Mouse (Mus musculus): ENCODE measurements around the gene Arpc1a. TPM values are rescaled to one million over a fixed set of nuclear protein-coding genes. Genes with fewer than 3 reads are reported as not detected.
"Not testable (repeated sequence)": the region's sequence is repeated elsewhere in the genome, so short reads cannot be mapped to it uniquely, and the experiment has no call there.

The Arpc1a gene
- polyA plus RNA-seq, 1 experiment, result 135 TPM

GRCm38 (mm10) chr5:145071342-145071741 lies 12.3 kb upstream of the Arpc1a start:
- 43% methylated on average over 6 of the region's 6 CpGs for WGBS
- DNase-seq, result no peak
- no peaks in the 10 kb centered on the region for H3K4me1 ChIP-seq (ENCODE audit: control insufficient read depth, insufficient read depth, low read length)
- no peak for TF ChIP-seq CTCF (IDR thresholded peaks at IDR 0.05; ENCODE audit: insufficient read depth, low read length)
- no peak for TF ChIP-seq POLR2A (IDR thresholded peaks at IDR 0.05; ENCODE audit: borderline replicate concordance, extremely low read depth, low read depth, low read length)
- no peak overlapping the region for H3K4me3 ChIP-seq (replicated peaks; ENCODE audit: extremely low read depth, low read depth, low read length)

- DNase-seq, result no peak
- Histone ChIP-seq H3K4me1 (ENCODE audit: control insufficient read depth, insufficient read depth, low read length) (no peaks in the 10 kb centered on the region), H3K4me3 (replicated peaks; ENCODE audit: extremely low read depth, low read depth, low read length) (no peak overlapping the region)
- no peak for TF ChIP-seq CTCF (IDR thresholded peaks at IDR 0.05; ENCODE audit: insufficient read depth, low read length)
- TF ChIP-seq POLR2A (IDR thresholded peaks at IDR 0.05; ENCODE audit: borderline replicate concordance, extremely low read depth, low read depth, low read length), result no peak
- WGBS, result 43% methylated on average over 3 of the region's 3 CpGs
These were observed 8.5 kb upstream of the Arpc1a start for GRCm38 (mm10) chr5:145075081-145075480.

- Histone ChIP-seq H3K4me1 (ENCODE audit: control insufficient read depth, insufficient read depth, low read length) (peaks cover 3% of the 10 kb centered on the region; the same call in 1 of the 2 replicates), H3K4me3 (replicated peaks; ENCODE audit: extremely low read depth, low read depth, low read length) (no peak overlapping the region)
- no peak for DNase-seq
- 70% methylated on average over 10 of the region's 10 CpGs for WGBS
- TF ChIP-seq CTCF (IDR thresholded peaks at IDR 0.05; ENCODE audit: insufficient read depth, low read length) (no peak), POLR2A (IDR thresholded peaks at IDR 0.05; ENCODE audit: borderline replicate concordance, extremely low read depth, low read depth, low read length) (no peak)
These were observed 1.6 kb upstream of the Arpc1a start for GRCm38 (mm10) chr5:145081866-145082613.

GRCm38 (mm10) chr5:145083201-145083600 lies 429 bp upstream of the Arpc1a start:
- 50% methylated on average over 6 of the region's 6 CpGs for WGBS
- DNase-seq; H3K4me3 ChIP-seq (replicated peaks; ENCODE audit: extremely low read depth, low read depth, low read length); H3K4me1 ChIP-seq (ENCODE audit: control insufficient read depth, insufficient read depth, low read length): not testable (repeated sequence)

- H3K4me3 ChIP-seq (replicated peaks; ENCODE audit: extremely low read depth, low read depth, low read length), result no peak overlapping the region
- H3K4me1 ChIP-seq (ENCODE audit: control insufficient read depth, insufficient read depth, low read length), result peaks cover 9% of the 10 kb centered on the region; the same call in 1 of the 2 replicates
- no peak for DNase-seq
- WGBS, result 47% methylated on average over 2 of the region's 2 CpGs
- TF ChIP-seq POLR2A (IDR thresholded peaks at IDR 0.05; ENCODE audit: borderline replicate concordance, extremely low read depth, low read depth, low read length), result no peak
- no peak for TF ChIP-seq CTCF (IDR thresholded peaks at IDR 0.05; ENCODE audit: insufficient read depth, low read length)
These were observed 1.2 kb downstream of the Arpc1a start for GRCm38 (mm10) chr5:145084822-145085221.

- no peak overlapping the region for H3K4me3 ChIP-seq (replicated peaks; ENCODE audit: extremely low read depth, low read depth, low read length)
- 99% methylated on average over 2 of the region's 2 CpGs for WGBS
- TF ChIP-seq CTCF (IDR thresholded peaks at IDR 0.05; ENCODE audit: insufficient read depth, low read length), result no peak
- TF ChIP-seq POLR2A (IDR thresholded peaks at IDR 0.05; ENCODE audit: borderline replicate concordance, extremely low read depth, low read depth, low read length), result no peak
- DNase-seq, result no peak
- peaks cover 9% of the 10 kb centered on the region; the same call in 1 of the 2 replicates for H3K4me1 ChIP-seq (ENCODE audit: control insufficient read depth, insufficient read depth, low read length)
These were observed 4.6 kb downstream of the Arpc1a start for GRCm38 (mm10) chr5:145088186-145088585.

GRCm38 (mm10) chr5:145089878-145090277 lies 6.2 kb downstream of the Arpc1a start:
- 54% methylated on average over 3 of the region's 3 CpGs for WGBS
- DNase-seq, result no peak

DNA sequence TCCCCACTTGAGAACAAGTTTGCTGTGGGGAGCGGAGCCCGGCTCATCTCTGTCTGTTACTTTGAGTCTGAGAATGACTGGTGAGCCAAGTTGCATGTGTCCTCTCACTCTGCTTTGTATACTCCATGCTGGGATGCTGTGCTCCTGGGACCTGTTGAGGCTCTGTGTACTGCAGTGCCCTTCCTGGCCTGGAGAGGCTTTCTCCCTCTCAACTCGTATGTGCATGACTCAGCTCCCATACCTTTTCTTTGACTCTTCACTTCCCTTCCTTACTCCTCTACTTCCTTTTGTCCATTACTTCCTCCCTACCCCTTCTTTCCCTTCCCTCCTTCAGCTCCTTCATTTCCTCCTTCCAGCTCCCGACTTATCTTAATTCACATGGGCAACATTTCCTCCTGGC lies 12.6 kb downstream of the Arpc1a start:
- TF ChIP-seq POLR2A (IDR thresholded peaks at IDR 0.05; ENCODE audit: borderline replicate concordance, extremely low read depth, low read depth, low read length), result no peak
- TF ChIP-seq CTCF (IDR thresholded peaks at IDR 0.05; ENCODE audit: insufficient read depth, low read length), result no peak
- DNase-seq, result no peak
- WGBS, result 75% methylated on average over 4 of the region's 4 CpGs
- H3K4me3 ChIP-seq (replicated peaks; ENCODE audit: extremely low read depth, low read depth, low read length), result no peak overlapping the region
- H3K4me1 ChIP-seq (ENCODE audit: control insufficient read depth, insufficient read depth, low read length), result no peaks in the 10 kb centered on the region

More at GRCm38 (mm10) chr5:145089878-145090277, 6.2 kb downstream of the Arpc1a start:
- Histone ChIP-seq H3K4me1 (ENCODE audit: control insufficient read depth, insufficient read depth, low read length) (peaks cover 5% of the 10 kb centered on the region; the same call in 1 of the 2 replicates), H3K4me3 (replicated peaks; ENCODE audit: extremely low read depth, low read depth, low read length) (no peak overlapping the region)
- TF ChIP-seq CTCF (IDR thresholded peaks at IDR 0.05; ENCODE audit: insufficient read depth, low read length), result no peak
- no peak for TF ChIP-seq POLR2A (IDR thresholded peaks at IDR 0.05; ENCODE audit: borderline replicate concordance, extremely low read depth, low read depth, low read length)

- Histone ChIP-seq H3K4me1 (ENCODE audit: control insufficient read depth, insufficient read depth, low read length) (no peaks in the 10 kb centered on the region), H3K4me3 (replicated peaks; ENCODE audit: extremely low read depth, low read depth, low read length) (no peak overlapping the region)
- 88% methylated on average over 10 of the region's 10 CpGs for WGBS
- no peak for TF ChIP-seq POLR2A (IDR thresholded peaks at IDR 0.05; ENCODE audit: borderline replicate concordance, extremely low read depth, low read depth, low read length)
- no peak for TF ChIP-seq CTCF (IDR thresholded peaks at IDR 0.05; ENCODE audit: insufficient read depth, low read length)
- DNase-seq, result no peak
These were observed 14.8 kb downstream of the Arpc1a start for GRCm38 (mm10) chr5:145098340-145098821.

GRCm38 (mm10) chr5:145100960-145101359 lies 17.3 kb downstream of the Arpc1a start:
- Histone ChIP-seq H3K4me3 (replicated peaks; ENCODE audit: extremely low read depth, low read depth, low read length) (no peak overlapping the region), H3K4me1 (ENCODE audit: control insufficient read depth, insufficient read depth, low read length) (no peaks in the 10 kb centered on the region)
- no peak for DNase-seq
- no peak for TF ChIP-seq POLR2A (IDR thresholded peaks at IDR 0.05; ENCODE audit: borderline replicate concordance, extremely low read depth, low read depth, low read length)
- TF ChIP-seq CTCF (IDR thresholded peaks at IDR 0.05; ENCODE audit: insufficient read depth, low read length), result no peak
- 96% methylated on average over 9 of the region's 9 CpGs for WGBS

- not testable (repeated sequence) for H3K4me1 ChIP-seq (ENCODE audit: control insufficient read depth, insufficient read depth, low read length); H3K4me3 ChIP-seq (replicated peaks; ENCODE audit: extremely low read depth, low read depth, low read length); DNase-seq
- 96% methylated on average over 11 of the region's 11 CpGs for WGBS
These were observed 17.8 kb downstream of the Arpc1a start for GRCm38 (mm10) chr5:145101451-145101850.

All from lung, adult 2 months (tissue).